Mouse (Mus musculus): Measurements from ENCODE around the gene Gm17334.

DNA sequence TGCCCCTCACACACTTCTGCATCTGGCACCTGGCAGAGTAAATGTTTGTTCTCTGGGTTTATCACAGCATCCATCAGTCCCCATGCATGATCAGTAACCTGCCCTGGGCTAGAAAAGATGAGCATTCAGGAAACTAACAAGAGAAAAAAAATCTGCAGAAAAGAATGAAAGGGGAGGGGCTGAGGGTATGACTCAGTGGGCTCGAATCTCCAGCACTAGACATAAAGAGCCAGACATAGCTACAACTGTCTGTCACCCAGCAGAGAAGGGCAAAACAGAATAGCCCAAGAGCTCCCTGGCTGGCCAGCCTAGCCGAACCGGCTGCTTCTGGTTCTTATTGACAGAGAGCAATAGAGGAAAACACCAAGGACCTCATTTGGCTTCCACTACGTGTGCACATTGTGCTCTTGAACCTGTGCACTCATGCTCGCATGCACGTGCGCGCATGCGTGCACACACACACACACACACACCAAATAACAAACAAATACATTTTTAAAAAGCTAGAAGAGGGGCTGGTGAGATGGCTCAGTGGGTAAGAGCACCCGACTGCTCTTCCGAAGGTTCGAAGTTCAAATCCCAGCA, 17.9 kb downstream of the Gm17334 start:
- TF ChIP-seq CTCF (IDR thresholded peaks at IDR 0.05; ENCODE audit: control insufficient read depth, insufficient read depth, low read length), result no peak
- no peak for TF ChIP-seq POLR2A (IDR thresholded peaks at IDR 0.05; ENCODE audit: borderline replicate concordance, control insufficient read depth, low read depth, low read length)

All from bone marrow, adult 2 months (tissue).